Mouse (Mus musculus) MEL (cell line): ENCODE data around the gene 1110008L16Rik. TPM values are rescaled to one million over a fixed set of nuclear protein-coding genes. Genes with fewer than 3 reads are reported as not detected.

Source experiments
- DNase-seq: peaks from one replicate; pipeline ENCODE4 v3.0.0; 2011; ENCODE audit warnings: low read depth, low spot score
- H3K27ac ChIP-seq: 2 replicates; pipeline ENCODE4 v1.5.1; 2012; ENCODE audit warnings: low read depth, mild to moderate bottlenecking, control low read depth, low read length, moderate library complexity; ENCODE audit not compliant: control insufficient read depth
- H3K27me3 ChIP-seq, 2 experiments: fragments of 150-350 bp in 1 of 2; sonication (generic) in 1 of 2; 2 replicates each; pipeline ENCODE4 v1.6.1; 2012; ENCODE audit warnings: low read length in 2 of 2, mild to moderate bottlenecking in 2 of 2, improper control_type of control experiment in 1 of 2, moderate library complexity in 1 of 2; ENCODE audit not compliant: insufficient read depth in 2 of 2, control insufficient read depth in 1 of 2
- H3K36me3 ChIP-seq, 2 experiments: 2 replicates each; pipeline ENCODE4 v1.6.1; 2012 to 2014; ENCODE audit warnings: low read length in 2 of 2, improper control_type of control experiment in 1 of 2, inconsistent platforms in 1 of 2, mild to moderate bottlenecking in 1 of 2; ENCODE audit not compliant: insufficient read depth in 2 of 2, control insufficient read depth in 1 of 2
- H3K4me1 ChIP-seq, 2 experiments: fragments of 150-350 bp in 1 of 2; sonication (generic) in 1 of 2; 2 replicates each; pipeline ENCODE4 v1.6.1; 2012; ENCODE audit warnings: low read length in 2 of 2, improper control_type of control experiment in 1 of 2, mild to moderate bottlenecking in 1 of 2; ENCODE audit not compliant: insufficient read depth in 2 of 2, control insufficient read depth in 1 of 2
- H3K4me3 ChIP-seq, 2 experiments: fragments of 150-350 bp in 1 of 2; sonication (generic) in 1 of 2; 2 replicates each; pipeline ENCODE4 v1.5.1; 2012; ENCODE audit warnings: low read depth in 2 of 2, low read length in 2 of 2, mild to moderate bottlenecking in 2 of 2, moderate library complexity in 2 of 2, control low read depth in 1 of 2, improper control_type of control experiment in 1 of 2; ENCODE audit not compliant: control insufficient read depth in 1 of 2, insufficient read depth in 1 of 2
- H3K79me2 ChIP-seq: 2 replicates; pipeline ENCODE4 v1.6.1; 2012; ENCODE audit warnings: mild to moderate bottlenecking, low read length, moderate library complexity; ENCODE audit not compliant: control insufficient read depth, poor library complexity, insufficient read depth
- H3K9ac ChIP-seq: 2 replicates; pipeline ENCODE4 v1.6.1; 2012; ENCODE audit warnings: low read depth, mild to moderate bottlenecking, control low read depth, low read length, moderate library complexity; ENCODE audit not compliant: control insufficient read depth, poor library complexity, severe bottlenecking
- H3K9me3 ChIP-seq: fragments of 150-350 bp; sonication (generic); replicated peaks from 2 replicates; pipeline ENCODE4 v1.6.1; 2012; ENCODE audit warnings: mild to moderate bottlenecking, low read length, improper control_type of control experiment, moderate library complexity; ENCODE audit not compliant: insufficient read depth
- BHLHE40 ChIP-seq: IDR thresholded peaks from 2 replicates; pipeline ENCODE4 v1.6.1; 2012; ENCODE audit warnings: low read depth, mild to moderate bottlenecking, inconsistent platforms, low read length, improper control_type of control experiment, borderline replicate concordance
- CHD1 ChIP-seq: IDR thresholded peaks from 2 replicates; pipeline ENCODE4 v1.6.1; 2012; ENCODE audit warnings: low read depth, mild to moderate bottlenecking, inconsistent platforms, low read length, improper control_type of control experiment
- CHD2 ChIP-seq: IDR thresholded peaks from 2 replicates; pipeline ENCODE4 v1.6.1; 2011; ENCODE audit warnings: low read length, improper control_type of control experiment
- HCFC1 ChIP-seq: IDR thresholded peaks from 2 replicates; pipeline ENCODE4 v1.6.1; 2012; ENCODE audit warnings: low read depth, mild to moderate bottlenecking, inconsistent platforms, low read length, improper control_type of control experiment, moderate library complexity
- JUND ChIP-seq: IDR thresholded peaks from 2 replicates; pipeline ENCODE4 v1.6.1; 2011; ENCODE audit warnings: low read depth, mild to moderate bottlenecking, improper control_type of control experiment, low read length
- KAT2A ChIP-seq: conservative IDR thresholded peaks from 2 replicates; pipeline ENCODE4 v1.6.1; 2012; ENCODE audit warnings: low read depth, low read length, improper control_type of control experiment, inconsistent platforms
- MAFK ChIP-seq: IDR thresholded peaks from 2 replicates; pipeline ENCODE4 v1.6.1; 2011; ENCODE audit warnings: low read depth, mild to moderate bottlenecking, low read length, improper control_type of control experiment, borderline replicate concordance
- MAX ChIP-seq: IDR thresholded peaks from 2 replicates; pipeline ENCODE4 v1.6.1; 2011; ENCODE audit warnings: low read length, improper control_type of control experiment
- MXI1 ChIP-seq: IDR thresholded peaks from 2 replicates; pipeline ENCODE4 v1.6.1; 2011; ENCODE audit warnings: mild to moderate bottlenecking, low read depth, low read length, improper control_type of control experiment
- NELFE ChIP-seq: IDR thresholded peaks from 2 replicates; pipeline ENCODE4 v1.6.1; 2011; ENCODE audit warnings: low read depth, low read length, improper control_type of control experiment
- NRF1 ChIP-seq: IDR thresholded peaks from 2 replicates; pipeline ENCODE4 v1.6.1; 2014; ENCODE audit warnings: low read depth, mild to moderate bottlenecking, inconsistent platforms, low read length, improper control_type of control experiment, moderate library complexity; ENCODE audit not compliant: poor library complexity, insufficient read depth, severe bottlenecking
- POLR2A ChIP-seq, 2 experiments: IDR thresholded peaks; 2 replicates each; pipeline ENCODE4 v1.6.1; 2011 to 2012; ENCODE audit warnings: low read length in 2 of 2, mild to moderate bottlenecking in 2 of 2, control low read depth in 1 of 2, improper control_type of control experiment in 1 of 2, low read depth in 1 of 2, moderate library complexity in 1 of 2; ENCODE audit not compliant: control insufficient read depth in 1 of 2, insufficient read depth in 1 of 2, poor library complexity in 1 of 2
- RCOR1 ChIP-seq: IDR thresholded peaks from 2 replicates; pipeline ENCODE4 v1.6.1; 2012; ENCODE audit warnings: low read depth, mild to moderate bottlenecking, inconsistent platforms, low read length, improper control_type of control experiment
- SIN3A ChIP-seq: IDR thresholded peaks from 2 replicates; pipeline ENCODE4 v1.6.1; 2012; ENCODE audit warnings: low read length, improper control_type of control experiment, inconsistent platforms
- TCF12 ChIP-seq: IDR thresholded peaks from 2 replicates; pipeline ENCODE4 v1.6.1; 2014; ENCODE audit warnings: low read depth, mild to moderate bottlenecking, inconsistent platforms, low read length, improper control_type of control experiment, moderate library complexity
- UBTF ChIP-seq: IDR thresholded peaks from 2 replicates; pipeline ENCODE4 v1.6.1; 2012; ENCODE audit warnings: low read depth, mild to moderate bottlenecking, inconsistent platforms, low read length, improper control_type of control experiment, moderate library complexity, borderline replicate concordance; ENCODE audit not compliant: insufficient read depth
- USF1 ChIP-seq: IDR thresholded peaks from 2 replicates; pipeline ENCODE4 v1.6.1; 2014; ENCODE audit warnings: low read depth, mild to moderate bottlenecking, inconsistent platforms, low read length, improper control_type of control experiment, moderate library complexity
- USF2 ChIP-seq, 2 experiments: IDR thresholded peaks; 2 replicates each; pipeline ENCODE4 v1.6.1; 2011 to 2012; ENCODE audit warnings: improper control_type of control experiment in 2 of 2, low read length in 2 of 2, borderline replicate concordance in 1 of 2, inconsistent platforms in 1 of 2, low read depth in 1 of 2, mild to moderate bottlenecking in 1 of 2; ENCODE audit not compliant: insufficient read depth in 1 of 2
- ZC3H11A ChIP-seq: IDR thresholded peaks from 2 replicates; pipeline ENCODE4 v1.6.1; 2012; ENCODE audit warnings: low read depth, mild to moderate bottlenecking, inconsistent platforms, low read length, improper control_type of control experiment
- polyA plus RNA-seq, 2 experiments: library from polyadenylated mRNA; stranded (reverse) in 1 of 2; unstranded in 1 of 2; fragments of >175 nt in 1 of 2; fragments of >200 nt in 1 of 2; gene quantifications; 2 replicates each; pipeline versions ENCODE4 v1.2.1 to v1.2.4; 2012; ENCODE audit warnings: low replicate concordance in 2 of 2, low read depth in 1 of 2; ENCODE audit not compliant: insufficient read length in 2 of 2, insufficient read depth in 1 of 2, missing spikeins in 1 of 2
- total RNA-seq: library from RNA; depleted of rRNA; stranded (reverse); fragments of 300-350 nt; gene quantifications from 2 replicates; pipeline ENCODE4 v1.2.3, GENCODE M21; 2012

1110008L16Rik gene
- total and polyA plus RNA-seq, 3 experiments, result 24.9 to 26.2 TPM; not detected in 1

DNA sequence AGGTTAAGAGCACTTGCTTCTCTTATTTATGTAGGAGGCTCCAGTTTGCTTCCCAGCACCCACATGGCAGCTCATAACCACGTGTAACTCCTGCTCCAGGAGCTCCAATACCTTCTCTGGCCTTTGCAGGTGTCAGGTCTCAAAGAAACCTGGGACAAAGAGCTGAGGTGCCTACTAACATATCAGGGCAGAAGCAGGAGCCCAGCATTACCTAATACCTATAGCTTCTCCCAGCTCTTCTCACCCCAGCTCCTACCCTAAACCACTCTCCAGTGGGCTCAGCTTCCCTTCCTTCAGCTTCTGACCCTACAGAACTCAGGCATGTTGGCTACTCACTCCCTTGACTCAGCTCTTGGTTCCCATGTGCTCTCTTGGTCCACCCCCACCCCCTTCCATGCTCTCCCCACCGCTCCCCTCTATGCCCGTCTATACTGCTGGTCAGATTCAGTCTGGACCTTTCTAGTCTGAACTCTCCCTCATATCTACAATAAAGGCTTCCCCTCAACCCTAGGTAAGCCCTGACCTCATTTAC is 1.5 kb downstream of the 1110008L16Rik start:
- Histone ChIP-seq H3K9me3 (no peaks in the 10 kb centered on the region), H3K4me1 (peaks cover 5 to 15% of the 10 kb centered on the region in 2 experiments; a peak in 3 of 4 replicates), H3K27ac (peak overlapping the region; percentile 93), H3K9ac (peak overlapping the region; percentile 87), H3K4me3 (peak overlapping the region; percentile 87 to 91), H3K79me2 (peaks cover 19% of the 10 kb centered on the region), H3K36me3 (peaks cover 10 to 22% of the 10 kb centered on the region in 2 experiments), H3K27me3 (no peaks in the 10 kb centered on the region)
- DNase-seq, result peak; percentile 22
- TF ChIP-seq CHD1 (no peak), MXI1 (peak; percentile 10)
- TF ChIP-seq, all 39 proteins: peak for 1

DNA sequence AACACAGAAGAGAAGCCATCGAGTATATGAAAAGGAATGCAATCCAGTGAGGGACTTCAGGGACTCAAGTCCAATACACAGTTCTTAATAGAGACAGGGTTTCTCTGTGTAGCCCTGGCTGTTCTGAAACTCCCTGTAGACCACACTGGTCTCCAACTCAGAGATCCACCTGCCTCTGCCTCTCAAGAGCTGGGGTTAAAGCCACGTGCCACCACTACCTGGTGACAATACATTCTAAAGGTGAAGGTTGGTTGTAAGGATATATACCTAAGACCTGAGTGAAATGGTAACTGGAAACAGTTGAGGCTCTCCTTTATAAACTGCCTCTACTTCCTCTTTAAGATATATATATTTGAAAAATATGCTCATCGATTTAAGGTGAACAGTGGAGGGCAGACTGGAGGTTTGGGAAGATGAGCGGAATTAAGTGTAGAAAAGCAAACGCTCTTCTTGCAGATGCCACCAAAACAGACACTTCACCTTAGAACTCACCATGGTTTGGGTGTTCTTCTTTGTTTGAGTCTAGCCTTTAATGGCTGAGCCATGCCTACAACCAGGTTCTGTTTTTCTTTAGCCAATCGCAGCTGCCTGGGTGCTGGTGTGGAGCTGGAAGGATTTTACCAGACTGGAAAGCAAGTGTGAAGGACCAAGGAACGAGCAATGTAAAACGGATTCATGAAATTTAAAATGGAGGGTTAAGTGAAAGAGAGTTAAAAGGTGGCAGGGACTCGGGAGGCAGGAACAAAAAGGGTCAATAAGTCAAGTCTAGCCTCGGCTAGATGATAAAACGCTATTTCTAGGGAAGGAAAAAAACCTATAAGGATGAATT is 2.3 kb downstream of the 1110008L16Rik start:
- DNase-seq, result peak; percentile 75
- H3K79me2 ChIP-seq, result peaks cover 19% of the 10 kb centered on the region
- TF ChIP-seq BHLHE40, result no peak
- peak; percentile 50 for TF ChIP-seq MXI1
- TF ChIP-seq MAX, result peak; percentile 66; the same call in 1 of the 2 replicates
- peaks cover 5 to 15% of the 10 kb centered on the region in 2 experiments; a peak in 3 of 4 replicates for H3K4me1 ChIP-seq
- peak overlapping the region; percentile 93 for H3K27ac ChIP-seq
- H3K4me3 ChIP-seq, result peak overlapping the region; percentile 87 to 91
- H3K36me3 ChIP-seq, result peaks cover 10 to 22% of the 10 kb centered on the region in 2 experiments
- no peaks in the 10 kb centered on the region for H3K27me3 ChIP-seq
- peak overlapping the region; percentile 87 for H3K9ac ChIP-seq
- H3K9me3 ChIP-seq, result no peaks in the 10 kb centered on the region

DNA sequence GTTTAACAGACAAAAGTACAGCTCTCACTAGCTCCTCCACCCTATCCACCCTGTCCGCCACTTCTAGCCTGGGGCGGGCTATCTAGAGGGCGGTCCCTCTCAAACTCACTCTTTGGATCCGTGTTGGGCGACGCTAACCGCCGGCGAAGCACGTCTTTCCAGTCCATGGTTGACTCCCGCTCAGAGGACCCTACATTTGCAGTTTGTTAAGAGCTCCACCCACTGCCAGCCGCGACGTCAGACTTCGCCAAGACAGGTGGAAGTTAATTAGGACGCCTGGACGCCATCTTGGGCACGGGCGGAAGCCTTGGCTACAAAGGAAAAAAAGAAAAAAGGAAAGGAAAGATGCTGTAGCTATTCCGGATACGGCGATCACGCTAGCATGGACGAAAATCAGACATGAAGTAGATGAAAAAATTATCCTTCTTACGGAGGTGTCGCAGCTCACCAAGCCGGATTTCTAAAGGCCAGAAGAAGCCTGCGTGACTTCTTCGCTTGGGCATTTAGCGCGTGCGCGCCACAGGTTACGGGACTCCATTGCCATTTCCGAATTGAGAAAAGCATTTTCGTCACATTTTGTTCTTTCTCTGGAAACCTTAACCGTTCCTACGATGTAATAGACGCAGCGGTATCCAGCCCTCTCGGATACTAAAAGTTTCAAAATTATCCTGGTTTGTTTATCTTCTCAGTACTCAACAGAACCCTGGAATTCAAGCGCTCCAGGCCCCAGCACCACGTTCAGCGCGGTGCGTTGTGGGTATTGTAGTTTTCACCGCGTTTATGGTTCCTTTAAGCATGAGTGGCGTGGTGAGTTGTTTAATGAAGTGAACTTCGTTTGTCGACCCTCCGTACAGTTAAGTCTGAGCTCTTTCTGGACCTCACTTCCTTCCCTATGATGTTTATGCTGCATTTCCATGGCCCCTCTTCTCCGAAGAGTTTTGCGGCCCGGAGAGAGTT is 3.4 kb downstream of the 1110008L16Rik start, which contains the start of gene Ppp2r3c:
Gene Ppp2r3c (minus strand): TSS at position 514 of the 957 bp plus-strand sequence.
- peak within 1 kb of the TSS; percentile 93 for H3K27ac ChIP-seq
- peak; percentile 99 for DNase-seq
- peaks cover 3 to 22% of the 10 kb centered on the region in 2 experiments; a peak in 3 of 4 replicates for H3K36me3 ChIP-seq
- TF ChIP-seq MAFK, result no peak
- peak; percentile 82 for TF ChIP-seq NRF1
- TF ChIP-seq RCOR1, result no peak
- no peak for TF ChIP-seq USF1
- peak; percentile 36 for TF ChIP-seq MAX
- no peak for TF ChIP-seq USF2 (IDR thresholded peaks at IDR 0.05; ENCODE audit: borderline replicate concordance in 1 of 2, insufficient read depth in 1 of 2, low read depth in 1 of 2, low read length in 2 of 2)
- TF ChIP-seq POLR2A (IDR thresholded peaks at IDR 0.05; ENCODE audit: control insufficient read depth in 1 of 2, insufficient read depth in 1 of 2, low read depth in 1 of 2, low read length in 2 of 2, poor library complexity in 1 of 2), result peak; percentile 79 to 86
- TF ChIP-seq NELFE, result peak; percentile 75
- TF ChIP-seq MXI1, result peak; percentile 60
- peak; percentile 71 for TF ChIP-seq SIN3A
- TF ChIP-seq CHD2, result no peak
- peak; percentile 97 for TF ChIP-seq HCFC1
- TF ChIP-seq CHD1, result no peak; the same call in 1 of the 2 replicates
- peak; percentile 97 for TF ChIP-seq KAT2A
- no peak for TF ChIP-seq JUND
- TF ChIP-seq TCF12, result peak; percentile 60; the same call in 1 of the 2 replicates
- peak; percentile 73 for TF ChIP-seq BHLHE40
- TF ChIP-seq UBTF, result peak; percentile 99
- TF ChIP-seq ZC3H11A, result peak; percentile 96

More for the DNA sequence above, 3.4 kb downstream of the 1110008L16Rik start, which contains the start of gene Ppp2r3c:
- H3K79me2 ChIP-seq, result peaks cover 19% of the 10 kb centered on the region
- H3K9ac ChIP-seq, result peak within 1 kb of the TSS; percentile 87
- no peaks in the 10 kb centered on the region for H3K27me3 ChIP-seq
- peaks cover 5 to 15% of the 10 kb centered on the region in 2 experiments; a peak in 3 of 4 replicates for H3K4me1 ChIP-seq
- H3K4me3 ChIP-seq, result peak within 1 kb of the TSS; percentile 87 to 91
- no peaks in the 10 kb centered on the region for H3K9me3 ChIP-seq
